29 mouse cellular contexts compared by ENCODE assay signal in the genomic region with DNA sequence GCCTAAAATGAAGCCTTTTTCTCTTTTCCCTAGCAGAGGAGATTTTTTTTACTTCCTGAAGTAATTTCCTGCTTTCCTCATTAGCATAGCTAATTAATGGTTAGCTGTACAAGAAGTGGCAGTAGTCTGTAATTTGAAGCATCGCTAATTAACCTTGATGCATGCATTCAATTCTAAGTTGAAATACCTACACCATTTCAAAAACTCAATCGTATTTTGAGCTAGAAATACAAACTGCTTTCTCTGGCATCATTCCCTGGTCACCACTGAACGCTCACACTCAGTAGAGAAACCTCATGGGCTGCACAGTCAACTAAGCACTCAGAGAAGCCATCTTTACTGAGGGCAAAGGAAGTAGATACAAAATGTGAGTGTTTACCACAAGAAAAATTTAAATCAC. TPM values are rescaled to one million over a fixed set of nuclear protein-coding genes. Genes with fewer than 3 reads are reported as not detected.
"Had no signal": no experiment of that assay in that cellular context is flagged by ENCODE, and none has a peak within 500 bp of the region (broad histone marks: within the 10 kb centered on the region; RNA-seq: fewer than 3 reads in every experiment).

No protein-coding gene starts in this region.

- H3K36me3 ChIP-seq: heart, embryonic 13.5 days; heart, embryonic 15.5 days; hindbrain, embryonic 13.5 days; hindbrain, embryonic 15.5 days; kidney, embryonic 15.5 days; limb, embryonic 13.5 days; limb, embryonic 15.5 days; liver, embryonic 12.5 days had no signal

- H3K4me2 ChIP-seq: heart, embryonic 11.5 days; heart, embryonic 13.5 days; heart, embryonic 15.5 days; hindbrain, embryonic 13.5 days; hindbrain, embryonic 15.5 days; kidney, embryonic 15.5 days; limb, embryonic 13.5 days; limb, embryonic 15.5 days; liver, embryonic 12.5 days had no signal

- H3K4me3 ChIP-seq: gastrocnemius, adult 2 months; heart, embryonic 13.5 days; heart, embryonic 15.5 days; hindbrain, embryonic 13.5 days; hindbrain, embryonic 15.5 days; kidney, embryonic 15.5 days; limb, embryonic 13.5 days; limb, embryonic 15.5 days; liver, embryonic 12.5 days had no signal

- DNase-seq: gastrocnemius, adult 2 months; gastrocnemius, postnatal 10 days; gastrocnemius, postnatal 25 days; heart, adult 18-20 months; heart, postnatal 14 days; heart, postnatal 36 days; kidney, adult 11 months; kidney, adult 2 months; kidney, adult 9 months; kidney, postnatal 14 days; kidney, postnatal 36 days; layer of hippocampus, adult 9-11 months; layer of hippocampus, postnatal 36 days; left cerebral cortex, postnatal 4 days had no signal

- H3K9me3 ChIP-seq: heart, embryonic 13.5 days; heart, embryonic 15.5 days; hindbrain, embryonic 13.5 days; hindbrain, embryonic 15.5 days; kidney, embryonic 15.5 days; limb, embryonic 13.5 days; limb, embryonic 15.5 days; liver, embryonic 12.5 days had no signal

- H3K27ac ChIP-seq: gastrocnemius, adult 2 months; heart, embryonic 13.5 days; heart, embryonic 15.5 days; hindbrain, embryonic 13.5 days; hindbrain, embryonic 15.5 days; hindbrain, postnatal 0 days; kidney, embryonic 15.5 days; kidney, postnatal 0 days; limb, embryonic 13.5 days; limb, embryonic 15.5 days; liver, embryonic 12.5 days; liver, embryonic 14.5 days had no signal

- H3K9ac ChIP-seq: heart, embryonic 13.5 days; heart, embryonic 15.5 days; hindbrain, embryonic 13.5 days; hindbrain, embryonic 15.5 days; kidney, embryonic 15.5 days; limb, embryonic 13.5 days; limb, embryonic 15.5 days; liver, embryonic 12.5 days; liver, embryonic 14.5 days had no signal

- H3K4me1 ChIP-seq: heart, embryonic 13.5 days; heart, embryonic 15.5 days; limb, embryonic 15.5 days; liver, embryonic 12.5 days had no signal

- ATAC-seq: hindbrain, postnatal 0 days; liver, embryonic 12.5 days had no signal

RNA-seq across cellular contexts. Expression of a gene that starts 3.7 kb away (rescaled TPM):
- polyA plus RNA-seq: heart, embryonic 11.5 days; heart, embryonic 13.5 days; heart, embryonic 15.5 days; heart, postnatal 0 days; kidney, adult 2 months; limb, embryonic 11.5 days; limb, embryonic 13.5 days; limb, embryonic 15.5 days; liver, adult 2 months; liver, embryonic 12.5 days; liver, embryonic 14.5 days had no signal
